Mouse (Mus musculus): ENCODE measurements at regions not wholly inside any gene's neighbourhood (a gene's known extent, or its start where the extent isn't known, plus 50 kb on each side); places are given as distances from the start of the nearest gene placed in this dataset.

GRCm38 (mm10) chr13:115451244-115451643 is 349.5 kb upstream of the Itga1 start:
- no peak for ATAC-seq (replicated peaks; ENCODE audit: poor library complexity, severe bottlenecking)

- ATAC-seq (replicated peaks; ENCODE audit: poor library complexity, severe bottlenecking) = no peak
These were observed 325.6 kb upstream of the Itga1 start for GRCm38 (mm10) chr13:115427091-115428033.

GRCm38 (mm10) chr13:115425610-115426562 is 324.1 kb upstream of the Itga1 start:
- ATAC-seq (replicated peaks; ENCODE audit: poor library complexity, severe bottlenecking) = no peak

- no peak for ATAC-seq (replicated peaks; ENCODE audit: poor library complexity, severe bottlenecking)
These were observed 322.0 kb upstream of the Itga1 start for GRCm38 (mm10) chr13:115423761-115424160.

GRCm38 (mm10) chr13:115421483-115421882 is 319.7 kb upstream of the Itga1 start:
- no peak for ATAC-seq (replicated peaks; ENCODE audit: poor library complexity, severe bottlenecking)

- ATAC-seq (replicated peaks; ENCODE audit: poor library complexity, severe bottlenecking) = no peak
These were observed 316.1 kb upstream of the Itga1 start for GRCm38 (mm10) chr13:115417829-115418228.

GRCm38 (mm10) chr13:115413721-115414531 is 312.2 kb upstream of the Itga1 start:
- no peak for ATAC-seq (replicated peaks; ENCODE audit: poor library complexity, severe bottlenecking)

GRCm38 (mm10) chr13:115405916-115406315 is 304.2 kb upstream of the Itga1 start:
- no peak for ATAC-seq (replicated peaks; ENCODE audit: poor library complexity, severe bottlenecking)

GRCm38 (mm10) chr13:115400706-115401215 is 299.0 kb upstream of the Itga1 start:
- ATAC-seq (replicated peaks; ENCODE audit: poor library complexity, severe bottlenecking) = no peak

GRCm38 (mm10) chr13:115379682-115380081 is 277.9 kb upstream of the Itga1 start:
- no peak for ATAC-seq (replicated peaks; ENCODE audit: poor library complexity, severe bottlenecking)

GRCm38 (mm10) chr13:115376180-115376880 is 274.6 kb upstream of the Itga1 start:
- no peak for ATAC-seq (replicated peaks; ENCODE audit: poor library complexity, severe bottlenecking)

GRCm38 (mm10) chr13:115361457-115361856 is 259.7 kb upstream of the Itga1 start:
- no peak for ATAC-seq (replicated peaks; ENCODE audit: poor library complexity, severe bottlenecking)

GRCm38 (mm10) chr13:115347022-115347398 is 245.2 kb upstream of the Itga1 start:
- ATAC-seq (replicated peaks; ENCODE audit: poor library complexity, severe bottlenecking) = no peak

- ATAC-seq (replicated peaks; ENCODE audit: poor library complexity, severe bottlenecking) = no peak
These were observed 244.6 kb upstream of the Itga1 start for GRCm38 (mm10) chr13:115346115-115347021.

GRCm38 (mm10) chr13:115329000-115329960 is 227.5 kb upstream of the Itga1 start:
- no peak for ATAC-seq (replicated peaks; ENCODE audit: poor library complexity, severe bottlenecking)

- no peak for ATAC-seq (replicated peaks; ENCODE audit: poor library complexity, severe bottlenecking)
These were observed 224.5 kb upstream of the Itga1 start for GRCm38 (mm10) chr13:115326294-115326693.

GRCm38 (mm10) chr13:115316681-115317080 is 214.9 kb upstream of the Itga1 start:
- ATAC-seq (replicated peaks; ENCODE audit: poor library complexity, severe bottlenecking) = no peak

Data from granulocyte monocyte progenitor cell, adult 5-6 weeks (primary cell).